Mouse (Mus musculus) activated CD4-positive, CD25-positive, alpha-beta regulatory T cell, adult 4 months (primary cell): ENCODE results near the gene Btbd9. TPM values are rescaled to one million over a fixed set of nuclear protein-coding genes. Genes with fewer than 3 reads are reported as not detected.

Experiments used
- ATAC-seq: one replicate; pipeline ENCODE4 v1.8.0; 2017
- polyA plus RNA-seq, 2 experiments: library from polyadenylated mRNA; unstranded; fragments of 100-300 nt; shearing (Covaris generic); gene quantifications; one replicate each; pipeline ENCODE4 v1.2.1; 2017

The Btbd9 gene
- polyA plus RNA-seq, 2 experiments from 2014 or later = 51.2 to 51.6 TPM

- no peak for ATAC-seq
These were observed 244.9 kb downstream of the Btbd9 start for GRCm38 (mm10) chr17:30331380-30331779.

- ATAC-seq = no peak
These were observed 246.8 kb downstream of the Btbd9 start for GRCm38 (mm10) chr17:30329531-30329930.

- no peak for ATAC-seq
These were observed 247.4 kb downstream of the Btbd9 start for GRCm38 (mm10) chr17:30328924-30329323.

GRCm38 (mm10) chr17:30326906-30327305, 249.4 kb downstream of the Btbd9 start:
- ATAC-seq = no peak

GRCm38 (mm10) chr17:30320301-30320700, 256.0 kb downstream of the Btbd9 start:
- ATAC-seq = no peak

GRCm38 (mm10) chr17:30312688-30313087, 263.6 kb downstream of the Btbd9 start:
- no peak for ATAC-seq

- ATAC-seq = no peak
These were observed 266.7 kb downstream of the Btbd9 start for GRCm38 (mm10) chr17:30309627-30310026.

- no peak for ATAC-seq
These were observed 267.4 kb downstream of the Btbd9 start for GRCm38 (mm10) chr17:30308889-30309288.

GRCm38 (mm10) chr17:30308317-30308716, 268.0 kb downstream of the Btbd9 start:
- no peak for ATAC-seq

GRCm38 (mm10) chr17:30307168-30307567, 269.1 kb downstream of the Btbd9 start:
- no peak for ATAC-seq

GRCm38 (mm10) chr17:30304766-30305165, 271.5 kb downstream of the Btbd9 start:
- no peak for ATAC-seq

GRCm38 (mm10) chr17:30301338-30301737, 274.9 kb downstream of the Btbd9 start:
- no peak for ATAC-seq

- no peak for ATAC-seq
These were observed 278.9 kb downstream of the Btbd9 start for GRCm38 (mm10) chr17:30297432-30297831.

GRCm38 (mm10) chr17:30296069-30296468, 280.2 kb downstream of the Btbd9 start:
- no peak for ATAC-seq

GRCm38 (mm10) chr17:30292666-30293065, 283.6 kb downstream of the Btbd9 start:
- ATAC-seq = no peak

- no peak for ATAC-seq
These were observed 290.6 kb downstream of the Btbd9 start for GRCm38 (mm10) chr17:30285641-30286040.

- ATAC-seq = no peak
These were observed 292.7 kb downstream of the Btbd9 start for GRCm38 (mm10) chr17:30283460-30284050.

- no peak for ATAC-seq
These were observed 293.3 kb downstream of the Btbd9 start for GRCm38 (mm10) chr17:30283001-30283400.

GRCm38 (mm10) chr17:30280323-30281118, 295.8 kb downstream of the Btbd9 start:
- no peak for ATAC-seq

- no peak for ATAC-seq
These were observed 296.6 kb downstream of the Btbd9 start for GRCm38 (mm10) chr17:30279684-30280083.

GRCm38 (mm10) chr17:30278596-30279378, 297.5 kb downstream of the Btbd9 start:
- no peak for ATAC-seq

GRCm38 (mm10) chr17:30276477-30276876, 299.8 kb downstream of the Btbd9 start:
- ATAC-seq = no peak

- ATAC-seq = no peak
These were observed 303.5 kb downstream of the Btbd9 start for GRCm38 (mm10) chr17:30272769-30273168.
